Mouse (Mus musculus): Measurements from ENCODE around the gene Ankrd26. TPM values are rescaled to one million over a fixed set of nuclear protein-coding genes. Genes with fewer than 3 reads are reported as not detected.
A peak's percentile ranks its signal among the peaks of the same experiment; 100 is the strongest.
"Not testable (repeated sequence)": the region's sequence is repeated elsewhere in the genome, so short reads cannot be mapped to it uniquely, and the experiment has no call there.

Ankrd26 gene
- polyA plus RNA-seq, 1 experiment, result 4.7 TPM

DNA sequence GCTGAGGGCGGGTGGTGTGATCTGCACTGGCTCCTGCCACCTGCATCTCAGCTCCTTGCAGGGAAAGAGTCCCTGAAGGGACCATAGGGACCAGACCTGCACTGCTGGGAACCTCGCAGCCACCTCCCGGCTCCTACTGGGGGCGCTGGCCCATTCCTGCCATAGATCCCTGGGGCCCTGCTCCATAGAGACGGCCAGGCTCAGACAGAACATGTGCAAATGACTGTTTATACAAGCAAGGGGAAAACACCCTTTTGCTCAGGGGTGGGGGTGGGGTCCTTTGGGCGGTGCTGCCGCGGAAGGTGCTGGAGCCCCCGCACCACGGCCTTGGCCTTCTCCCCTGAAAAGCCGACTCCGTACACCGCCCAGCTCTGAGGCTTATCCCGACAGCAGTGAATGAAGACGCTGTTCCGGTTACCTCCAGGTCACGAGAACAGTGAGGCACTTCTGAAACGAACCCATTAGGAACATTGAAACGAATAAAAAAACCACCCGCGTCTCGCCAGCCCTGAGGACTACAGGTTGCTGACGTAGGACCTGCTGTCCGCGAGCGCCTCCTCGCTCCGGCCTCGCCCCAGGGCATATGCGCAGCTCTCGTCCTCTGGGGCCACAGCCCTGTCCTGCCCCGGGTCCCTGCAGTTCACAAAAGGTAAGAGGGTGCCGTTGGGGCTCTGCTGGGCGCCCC lies 31.5 kb upstream of the Ankrd26 start:
- peaks cover 1% of the 10 kb centered on the region; the same call in 1 of the 2 replicates for H3K4me1 ChIP-seq (ENCODE audit: control insufficient read depth, insufficient read depth, low read length)
- WGBS, result under 1% methylated on average over 34 of the region's 34 CpGs
- TF ChIP-seq POLR2A (IDR thresholded peaks at IDR 0.05; ENCODE audit: borderline replicate concordance, control insufficient read depth, low read depth, low read length) (no peak), CTCF (IDR thresholded peaks at IDR 0.05; ENCODE audit: control insufficient read depth, insufficient read depth, low read length) (no peak)
- no peak overlapping the region for H3K4me3 ChIP-seq (replicated peaks; ENCODE audit: control insufficient read depth, low read depth, low read length)
- H3K27ac ChIP-seq (ENCODE audit: control insufficient read depth, insufficient read depth, low read depth, low read length, poor library complexity), result no peak overlapping the region

DNA sequence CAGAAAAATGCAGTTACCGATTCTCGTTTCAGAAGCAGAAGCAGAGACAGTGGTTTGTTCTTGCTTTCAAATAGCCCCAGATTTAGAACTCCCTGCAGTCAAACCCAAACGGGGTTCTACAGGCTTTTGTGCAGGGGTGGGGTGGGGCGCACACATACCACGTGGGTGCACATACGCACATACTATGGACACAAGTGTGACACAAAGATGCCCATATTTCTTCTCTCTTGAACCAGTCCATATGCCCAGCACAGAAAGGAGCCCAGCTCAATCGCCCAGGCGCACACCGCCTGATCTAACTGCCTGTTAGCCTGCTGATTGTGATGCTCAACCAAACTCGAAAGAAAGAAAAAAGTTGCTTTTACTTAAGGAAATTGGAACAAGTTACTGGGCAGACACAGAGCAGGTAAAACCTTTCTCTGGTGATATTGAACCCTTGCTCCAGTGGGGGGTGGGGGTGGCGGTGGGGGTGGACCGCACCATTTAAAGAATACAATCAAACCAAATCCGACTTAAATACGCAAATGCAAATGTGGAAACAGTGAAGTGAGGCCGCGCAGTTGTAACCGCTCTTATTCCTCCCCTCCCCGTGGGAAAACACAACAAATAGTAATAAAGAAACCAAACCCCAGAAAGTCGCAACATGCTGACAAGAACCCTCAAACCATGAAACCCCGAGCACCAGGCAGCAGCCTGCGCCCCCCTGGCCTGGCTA lies 30.8 kb upstream of the Ankrd26 start:
- peaks cover 1% of the 10 kb centered on the region; the same call in 1 of the 2 replicates for H3K4me1 ChIP-seq (ENCODE audit: control insufficient read depth, insufficient read depth, low read length)
- no peak for TF ChIP-seq POLR2A (IDR thresholded peaks at IDR 0.05; ENCODE audit: borderline replicate concordance, control insufficient read depth, low read depth, low read length)
- no peak for TF ChIP-seq CTCF (IDR thresholded peaks at IDR 0.05; ENCODE audit: control insufficient read depth, insufficient read depth, low read length)
- 18% methylated on average over 21 of the region's 21 CpGs for WGBS

DNA sequence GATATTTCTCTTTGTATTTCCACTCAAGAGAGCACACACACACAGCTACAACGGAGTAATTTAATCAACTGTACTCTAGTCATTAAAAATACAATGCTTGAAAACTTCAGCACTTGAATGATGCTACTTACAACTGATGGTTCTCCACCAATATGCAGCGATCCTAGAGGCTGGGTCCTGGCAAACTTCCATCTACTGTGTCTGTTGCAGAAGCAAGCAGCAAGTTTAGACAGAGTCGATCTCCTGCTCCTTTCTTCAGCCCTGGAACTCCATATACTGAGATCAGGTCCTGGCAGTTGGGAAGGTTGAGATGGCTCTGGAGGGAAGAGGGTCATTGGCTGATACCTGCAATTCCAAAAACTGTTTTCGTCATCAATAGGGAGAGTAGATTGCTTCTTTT lies 16.7 kb upstream of the Ankrd26 start:
- H3K4me3 ChIP-seq (replicated peaks; ENCODE audit: control insufficient read depth, low read depth, low read length); H3K4me1 ChIP-seq (ENCODE audit: control insufficient read depth, insufficient read depth, low read length); H3K27ac ChIP-seq (ENCODE audit: control insufficient read depth, insufficient read depth, low read depth, low read length, poor library complexity): not testable (repeated sequence)
- WGBS, result 66% methylated on average over 4 of the region's 4 CpGs

More for the DNA sequence above, 30.8 kb upstream of the Ankrd26 start:
- no peak overlapping the region for H3K27ac ChIP-seq (ENCODE audit: control insufficient read depth, insufficient read depth, low read depth, low read length, poor library complexity)
- H3K4me3 ChIP-seq (replicated peaks; ENCODE audit: control insufficient read depth, low read depth, low read length), result no peak overlapping the region

DNA sequence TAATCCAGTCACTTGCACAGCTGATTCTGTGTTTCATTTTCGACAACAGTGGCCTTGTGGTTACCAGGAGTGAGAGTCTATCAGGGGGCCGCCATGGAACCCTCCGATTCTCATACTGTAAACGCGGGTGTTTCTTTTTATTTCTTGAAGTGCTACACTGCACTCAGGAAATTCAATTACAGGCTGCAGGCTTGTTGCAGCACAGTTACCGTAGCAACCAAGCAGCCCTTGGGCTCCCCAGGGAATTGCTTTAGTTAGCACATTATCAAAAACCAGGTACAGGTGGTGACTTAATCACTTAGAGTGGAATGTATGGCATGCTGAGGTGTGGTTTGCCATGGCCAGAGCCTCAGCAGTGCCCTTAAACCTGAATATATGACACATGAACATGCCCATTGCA lies 12.3 kb upstream of the Ankrd26 start:
- no peak overlapping the region for H3K27ac ChIP-seq (ENCODE audit: control insufficient read depth, insufficient read depth, low read depth, low read length, poor library complexity)
- 82% methylated on average over 6 of the region's 6 CpGs for WGBS
- no peak overlapping the region for H3K4me3 ChIP-seq (replicated peaks; ENCODE audit: control insufficient read depth, low read depth, low read length)
- TF ChIP-seq POLR2A (IDR thresholded peaks at IDR 0.05; ENCODE audit: borderline replicate concordance, control insufficient read depth, low read depth, low read length), result no peak
- no peak for TF ChIP-seq CTCF (IDR thresholded peaks at IDR 0.05; ENCODE audit: control insufficient read depth, insufficient read depth, low read length)
- H3K4me1 ChIP-seq (ENCODE audit: control insufficient read depth, insufficient read depth, low read length), result no peaks in the 10 kb centered on the region

GRCm38 (mm10) chr6:118567816-118568215 lies 5.8 kb upstream of the Ankrd26 start:
- WGBS, result 88% methylated on average over 3 of the region's 3 CpGs
- Histone ChIP-seq H3K4me1 (ENCODE audit: control insufficient read depth, insufficient read depth, low read length) (no peaks in the 10 kb centered on the region; the same call in 1 of the 2 replicates), H3K27ac (ENCODE audit: control insufficient read depth, insufficient read depth, low read depth, low read length, poor library complexity) (no peak overlapping the region), H3K4me3 (replicated peaks; ENCODE audit: control insufficient read depth, low read depth, low read length) (no peak overlapping the region)
- no peak for TF ChIP-seq CTCF (IDR thresholded peaks at IDR 0.05; ENCODE audit: control insufficient read depth, insufficient read depth, low read length)
- TF ChIP-seq POLR2A (IDR thresholded peaks at IDR 0.05; ENCODE audit: borderline replicate concordance, control insufficient read depth, low read depth, low read length), result no peak

DNA sequence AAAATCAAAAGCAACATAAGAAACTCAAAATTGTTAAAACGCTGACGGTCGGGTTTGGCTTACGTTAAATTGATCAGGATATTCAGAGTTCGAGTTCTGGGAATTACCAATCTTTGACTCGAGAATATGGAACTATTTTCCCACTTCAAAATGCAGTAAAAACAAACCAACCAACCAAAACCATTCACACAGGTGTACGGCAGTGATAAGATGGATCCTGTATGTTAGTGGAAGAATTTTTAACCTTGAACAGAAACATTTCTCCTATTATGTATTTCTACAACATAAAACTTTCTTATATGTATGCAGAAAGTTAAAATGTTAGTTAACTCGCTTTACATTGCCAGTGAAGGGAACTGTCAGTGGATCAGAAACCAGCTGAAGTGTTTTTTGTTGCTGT lies 801 bp downstream of the Ankrd26 start:
- 68% methylated on average over 8 of the region's 8 CpGs for WGBS
- TF ChIP-seq POLR2A (IDR thresholded peaks at IDR 0.05; ENCODE audit: borderline replicate concordance, control insufficient read depth, low read depth, low read length) (no peak), CTCF (IDR thresholded peaks at IDR 0.05; ENCODE audit: control insufficient read depth, insufficient read depth, low read length) (no peak)
- Histone ChIP-seq H3K27ac (ENCODE audit: control insufficient read depth, insufficient read depth, low read depth, low read length, poor library complexity) (no peak overlapping the region), H3K4me3 (replicated peaks; ENCODE audit: control insufficient read depth, low read depth, low read length) (peak overlapping the region; percentile 90), H3K4me1 (ENCODE audit: control insufficient read depth, insufficient read depth, low read length) (peaks cover 1% of the 10 kb centered on the region; the same call in 1 of the 2 replicates)

DNA sequence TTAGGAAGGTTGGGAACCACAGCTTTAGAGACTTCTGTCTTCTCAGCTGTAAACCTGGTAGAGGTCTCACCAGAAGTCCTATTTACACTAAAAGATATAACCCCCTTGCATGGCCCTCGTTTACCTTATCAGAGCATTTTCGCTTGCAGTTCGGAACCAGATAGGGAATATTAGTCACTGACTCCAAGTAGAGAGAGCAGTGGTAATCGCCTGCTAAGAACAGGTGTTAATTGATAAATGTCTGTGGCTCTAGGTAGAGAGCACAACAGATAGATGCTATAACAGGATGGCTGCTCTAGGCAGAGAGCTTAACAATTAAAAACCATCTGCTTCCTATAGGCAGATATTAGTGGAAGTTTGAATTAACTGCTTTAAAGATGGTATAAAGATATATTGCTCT lies 23.4 kb downstream of the Ankrd26 start:
- 81% methylated on average over 4 of the region's 4 CpGs for WGBS
- TF ChIP-seq POLR2A (IDR thresholded peaks at IDR 0.05; ENCODE audit: borderline replicate concordance, control insufficient read depth, low read depth, low read length), result no peak
- no peak for TF ChIP-seq CTCF (IDR thresholded peaks at IDR 0.05; ENCODE audit: control insufficient read depth, insufficient read depth, low read length)
- Histone ChIP-seq H3K4me3 (replicated peaks; ENCODE audit: control insufficient read depth, low read depth, low read length) (no peak overlapping the region), H3K27ac (ENCODE audit: control insufficient read depth, insufficient read depth, low read depth, low read length, poor library complexity) (no peak overlapping the region), H3K4me1 (ENCODE audit: control insufficient read depth, insufficient read depth, low read length) (no peaks in the 10 kb centered on the region)

GRCm38 (mm10) chr6:118537201-118537600 lies 24.8 kb downstream of the Ankrd26 start:
- H3K4me1 ChIP-seq (ENCODE audit: control insufficient read depth, insufficient read depth, low read length); H3K27ac ChIP-seq (ENCODE audit: control insufficient read depth, insufficient read depth, low read depth, low read length, poor library complexity): not testable (repeated sequence)

GRCm38 (mm10) chr6:118535321-118535720 lies 26.7 kb downstream of the Ankrd26 start:
- no peak overlapping the region for H3K4me3 ChIP-seq (replicated peaks; ENCODE audit: control insufficient read depth, low read depth, low read length)
- TF ChIP-seq CTCF (IDR thresholded peaks at IDR 0.05; ENCODE audit: control insufficient read depth, insufficient read depth, low read length), result no peak
- TF ChIP-seq POLR2A (IDR thresholded peaks at IDR 0.05; ENCODE audit: borderline replicate concordance, control insufficient read depth, low read depth, low read length), result no peak
- WGBS, result 88% methylated on average over 10 of the region's 10 CpGs
- no peak overlapping the region for H3K27ac ChIP-seq (ENCODE audit: control insufficient read depth, insufficient read depth, low read depth, low read length, poor library complexity)
- no peaks in the 10 kb centered on the region for H3K4me1 ChIP-seq (ENCODE audit: control insufficient read depth, insufficient read depth, low read length)

More at GRCm38 (mm10) chr6:118537201-118537600, 24.8 kb downstream of the Ankrd26 start:
- H3K4me3 ChIP-seq (replicated peaks; ENCODE audit: control insufficient read depth, low read depth, low read length), result not testable (repeated sequence)
